Mouse (Mus musculus): Measurements from ENCODE around the gene Gm10681. TPM values are rescaled to one million over a fixed set of nuclear protein-coding genes. Genes with fewer than 3 reads are reported as not detected.
"Not testable (repeated sequence)": the region's sequence is repeated elsewhere in the genome, so short reads cannot be mapped to it uniquely, and the experiment has no call there.

The Gm10681 gene
- not detected in 2 replicates for total RNA-seq (2014; fragmentation: Nextera tagmentation)
- not detected in 2 replicates for total RNA-seq (2017)

DNA sequence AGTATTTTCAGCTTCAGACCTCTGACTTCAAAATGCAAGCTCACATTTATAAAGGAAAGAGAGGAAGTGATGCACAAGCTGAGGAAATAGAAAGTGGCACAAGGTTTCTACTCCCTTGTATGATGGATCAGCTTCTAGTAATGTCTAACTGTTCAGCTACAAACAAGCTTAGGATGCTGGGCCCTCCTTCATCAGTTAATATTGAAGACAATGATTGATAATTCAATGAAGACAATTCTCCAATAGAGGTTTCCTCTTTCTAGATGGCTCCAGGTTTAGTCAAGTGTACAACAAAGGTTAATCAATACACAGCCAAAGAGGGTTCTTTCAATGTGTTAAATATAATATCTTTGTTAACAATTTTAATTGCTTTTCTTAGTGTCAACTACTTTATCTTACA lies at the start of gene Gm10681:
Gene Gm10681 (minus strand): TSS at position 101 of the 400 bp plus-strand sequence.
- no peak for ATAC-seq (replicated peaks; ENCODE audit: low FRiP score, low TSS enrichment, poor library complexity, severe bottlenecking)

DNA sequence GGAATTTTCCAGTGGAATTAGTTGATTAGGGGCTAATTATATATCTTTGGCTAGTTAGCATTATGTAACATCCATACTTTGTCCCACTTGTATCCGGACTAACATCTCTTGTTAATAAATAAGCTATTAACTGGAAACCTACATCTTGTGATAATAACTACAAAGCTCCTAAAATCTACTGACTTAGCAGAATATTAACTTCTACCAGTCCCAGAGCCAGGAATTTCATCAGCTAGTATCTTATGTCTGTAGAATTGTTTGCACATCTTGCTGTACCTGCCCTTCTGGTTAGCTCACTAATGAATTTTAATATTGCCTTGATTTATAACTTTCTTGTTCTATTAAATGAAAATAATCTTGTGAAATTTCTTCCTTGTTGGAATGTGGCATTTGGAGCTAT lies 46.5 kb upstream of the Gm10681 start:
- no peak for ATAC-seq (replicated peaks; ENCODE audit: low FRiP score, low TSS enrichment, poor library complexity, severe bottlenecking)

DNA sequence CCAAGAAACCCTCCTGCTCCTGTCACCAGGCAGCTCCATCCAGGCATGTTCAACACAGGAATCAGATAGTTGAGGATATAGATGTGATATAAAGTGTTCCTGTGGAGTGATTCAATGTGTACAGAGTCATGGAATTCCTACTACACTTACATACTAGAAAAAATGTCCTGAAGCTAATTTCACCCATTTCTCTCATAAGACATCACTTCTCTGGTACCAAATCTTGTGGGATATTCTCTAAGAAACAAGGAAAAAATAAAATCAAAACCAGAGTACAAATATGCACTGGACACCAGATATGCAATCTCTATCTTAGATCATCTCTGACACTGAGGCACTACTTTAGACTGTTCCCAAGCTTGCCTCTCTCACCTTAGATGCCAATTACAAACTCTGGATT lies 41.5 kb upstream of the Gm10681 start, which contains the start of gene Hsd3b5:
Gene Hsd3b5 (minus strand): TSS at position 101 of the 400 bp plus-strand sequence.
- no peak for ATAC-seq (replicated peaks; ENCODE audit: low FRiP score, low TSS enrichment, poor library complexity, severe bottlenecking)

DNA sequence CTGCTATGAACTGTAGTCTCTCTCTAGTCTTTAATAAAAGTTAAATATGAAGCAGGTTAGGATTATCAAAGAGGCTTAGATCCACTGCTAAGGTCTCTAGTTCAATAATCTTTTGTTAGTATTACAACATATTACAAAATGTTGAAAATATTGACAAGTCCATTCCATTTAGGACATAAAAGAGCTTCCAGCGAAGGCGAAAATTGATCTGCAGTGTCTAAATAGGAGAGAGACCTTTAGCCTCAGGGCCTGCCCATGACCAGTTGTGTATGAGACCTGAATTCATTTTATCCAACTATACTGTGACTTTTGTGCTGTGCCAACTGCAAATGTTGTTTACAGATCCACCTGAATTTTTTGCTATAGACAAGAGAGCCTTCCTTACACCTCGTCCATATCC lies 41.0 kb upstream of the Gm10681 start:
- ATAC-seq (replicated peaks; ENCODE audit: low FRiP score, low TSS enrichment, poor library complexity, severe bottlenecking): no peak

DNA sequence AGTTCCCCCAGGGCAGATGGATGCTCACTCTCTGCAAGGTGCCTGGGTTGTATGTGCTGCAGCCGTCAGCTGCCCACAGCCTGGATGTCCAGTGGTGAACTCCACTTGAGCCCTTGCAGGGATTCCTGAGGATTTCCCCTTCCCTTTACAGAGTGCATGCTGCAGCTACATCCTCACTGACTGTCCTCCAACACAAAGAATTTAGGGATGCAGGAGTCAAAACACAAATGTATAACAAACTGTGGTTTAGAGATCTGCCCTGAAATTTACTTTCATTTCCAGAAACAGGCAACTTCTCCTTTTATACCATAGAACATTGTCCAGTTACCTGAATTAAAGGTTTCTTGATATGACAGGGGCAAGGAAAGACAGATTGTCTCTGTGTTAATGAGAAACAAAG lies 28.2 kb upstream of the Gm10681 start:
- not testable (repeated sequence) for ATAC-seq (replicated peaks; ENCODE audit: low FRiP score, low TSS enrichment, poor library complexity, severe bottlenecking)

DNA sequence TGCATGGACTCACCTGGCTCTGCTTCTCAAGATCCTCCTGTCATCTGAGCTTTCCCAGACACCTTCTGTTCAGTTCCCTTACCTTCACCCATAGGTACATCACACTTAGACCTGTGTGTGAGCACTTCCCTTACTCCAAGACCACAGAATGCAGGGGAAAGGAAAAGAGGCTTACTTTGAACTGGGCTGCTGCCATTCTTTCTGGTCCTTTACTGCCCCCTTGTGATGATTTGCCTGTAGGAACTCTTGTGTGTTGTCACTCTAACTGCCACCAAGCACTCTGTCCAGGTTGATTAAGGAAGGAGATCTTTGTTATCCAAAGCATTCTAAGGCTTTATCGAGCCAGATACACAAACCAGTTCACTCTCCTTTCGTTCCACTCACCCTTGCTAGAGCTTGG lies 27.6 kb upstream of the Gm10681 start:
- ATAC-seq (replicated peaks; ENCODE audit: low FRiP score, low TSS enrichment, poor library complexity, severe bottlenecking): peak; percentile 50; the same call in 1 of the 2 replicates

DNA sequence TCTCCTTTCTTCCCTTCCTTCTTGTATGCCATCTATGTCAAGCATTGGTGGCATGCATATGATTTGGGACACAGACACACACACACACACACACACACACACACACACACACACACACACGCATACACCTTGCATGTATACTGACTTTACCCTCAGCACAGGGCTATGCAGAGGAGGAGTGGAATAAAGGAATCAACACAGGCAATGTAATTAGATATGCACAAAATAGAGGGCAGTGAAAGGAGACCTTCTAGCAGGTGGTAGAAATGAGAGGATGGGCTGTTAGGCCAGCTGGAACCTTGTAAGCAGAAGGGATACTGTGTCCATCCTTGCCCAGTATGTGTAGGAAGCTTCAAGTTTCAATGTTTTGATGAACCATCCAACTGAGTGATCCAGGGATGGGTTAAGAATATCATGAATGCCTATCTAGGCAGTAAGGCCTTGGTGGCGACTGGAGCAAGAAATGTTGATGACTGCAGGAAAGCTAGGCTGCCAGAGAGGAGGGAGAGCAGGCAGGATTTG lies 25.9 kb upstream of the Gm10681 start:
- not testable (repeated sequence) for ATAC-seq (replicated peaks; ENCODE audit: low FRiP score, low TSS enrichment, poor library complexity, severe bottlenecking)

DNA sequence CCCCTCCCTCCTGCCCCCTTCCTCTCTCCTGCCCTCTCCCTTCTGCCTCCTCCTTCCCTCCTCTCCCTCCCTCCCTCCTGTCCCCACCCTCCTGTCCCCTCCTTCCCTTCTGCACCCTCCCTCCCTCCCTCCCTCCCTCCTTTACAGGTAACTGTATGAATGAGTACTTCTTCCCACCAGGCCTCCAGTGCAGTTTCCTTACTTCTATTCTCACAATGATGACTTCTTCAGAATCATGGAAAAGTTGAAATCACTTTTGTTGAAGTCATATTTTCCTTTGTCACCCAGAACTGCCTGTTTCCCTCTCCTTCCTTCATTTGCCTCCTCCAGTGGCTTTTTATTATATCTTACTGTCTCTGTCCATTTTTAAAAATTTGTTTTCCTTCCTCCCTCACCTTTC lies 25.4 kb upstream of the Gm10681 start:
- no peak for ATAC-seq (replicated peaks; ENCODE audit: low FRiP score, low TSS enrichment, poor library complexity, severe bottlenecking)

DNA sequence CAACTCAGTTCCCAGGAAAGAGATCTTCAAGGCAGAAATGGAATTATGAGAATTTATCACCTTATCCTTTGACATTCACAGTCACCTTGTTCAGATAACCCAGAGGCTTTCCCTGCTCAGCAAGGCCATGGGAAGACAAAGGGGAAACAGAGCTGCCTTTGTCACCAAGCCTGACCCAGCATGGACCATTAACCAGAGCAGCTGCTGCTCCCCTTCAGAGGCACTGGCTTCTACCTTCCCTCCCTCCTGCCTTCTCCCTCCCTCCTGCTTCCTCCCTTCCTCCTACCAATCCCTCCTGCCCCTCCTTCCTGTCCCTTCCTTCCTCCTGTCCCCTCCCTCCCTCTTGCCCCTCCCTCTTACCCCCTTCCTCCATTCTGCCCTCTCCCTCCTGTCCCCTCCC lies 24.9 kb upstream of the Gm10681 start:
- ATAC-seq (replicated peaks; ENCODE audit: low FRiP score, low TSS enrichment, poor library complexity, severe bottlenecking): not testable (repeated sequence)

DNA sequence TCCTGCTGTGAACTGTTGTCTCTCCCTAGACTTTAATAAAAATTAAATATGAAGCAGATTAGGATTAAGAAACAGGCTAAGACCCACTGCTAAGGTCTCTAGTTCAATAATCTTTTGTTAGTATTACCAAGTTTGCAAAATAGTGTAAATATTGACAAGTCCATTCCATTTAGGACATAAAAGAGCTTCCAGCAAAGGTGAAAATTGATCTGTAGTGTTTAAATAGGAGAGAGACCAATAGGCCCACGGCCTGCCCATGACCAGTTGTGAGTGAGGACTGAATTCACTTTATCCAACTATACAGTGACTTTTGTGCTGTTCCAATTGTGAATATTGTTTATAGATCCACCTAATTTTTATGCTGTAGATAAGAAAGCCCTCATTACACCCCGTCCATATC lies 886 bp downstream of the Gm10681 start:
- no peak for ATAC-seq (replicated peaks; ENCODE audit: low FRiP score, low TSS enrichment, poor library complexity, severe bottlenecking)

DNA sequence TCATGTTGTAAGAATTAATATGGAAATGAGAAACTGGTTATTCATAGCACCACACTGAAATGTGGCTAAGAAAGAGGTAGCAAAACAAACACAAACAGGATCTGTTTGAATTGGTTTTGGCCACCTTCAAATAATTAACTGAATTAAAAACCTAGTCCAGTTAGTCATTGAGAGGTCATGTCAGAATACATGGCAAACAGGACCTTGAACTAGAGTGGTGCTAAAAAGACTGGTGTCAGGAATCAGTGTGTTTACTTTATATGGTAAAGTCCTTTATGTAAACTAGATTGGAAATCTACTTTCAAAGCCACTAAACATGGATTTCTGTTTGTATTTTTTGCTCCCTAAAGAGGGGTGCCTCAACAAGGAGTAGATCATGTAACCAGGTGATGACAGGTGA lies 6.0 kb downstream of the Gm10681 start:
- not testable (repeated sequence) for ATAC-seq (replicated peaks; ENCODE audit: low FRiP score, low TSS enrichment, poor library complexity, severe bottlenecking)

DNA sequence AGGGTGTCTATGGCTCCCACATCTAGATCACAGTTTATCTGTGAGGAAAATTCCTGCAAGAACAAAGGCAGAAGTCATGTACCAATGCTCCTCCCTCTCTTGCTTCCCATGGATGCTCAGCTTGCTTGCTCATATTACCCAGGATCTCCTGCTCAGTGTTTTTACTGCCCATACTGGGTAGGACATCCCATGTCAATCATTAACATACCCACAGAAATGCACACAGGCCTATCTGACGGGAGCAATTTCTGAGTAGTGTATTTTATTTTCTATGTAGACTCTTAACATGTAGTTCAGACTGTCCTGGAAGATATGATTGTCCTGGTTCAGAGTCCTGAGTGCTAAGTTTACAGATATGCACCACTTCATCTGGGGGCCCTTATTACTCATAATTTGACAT lies 6.4 kb downstream of the Gm10681 start:
- ATAC-seq (replicated peaks; ENCODE audit: low FRiP score, low TSS enrichment, poor library complexity, severe bottlenecking): not testable (repeated sequence)

DNA sequence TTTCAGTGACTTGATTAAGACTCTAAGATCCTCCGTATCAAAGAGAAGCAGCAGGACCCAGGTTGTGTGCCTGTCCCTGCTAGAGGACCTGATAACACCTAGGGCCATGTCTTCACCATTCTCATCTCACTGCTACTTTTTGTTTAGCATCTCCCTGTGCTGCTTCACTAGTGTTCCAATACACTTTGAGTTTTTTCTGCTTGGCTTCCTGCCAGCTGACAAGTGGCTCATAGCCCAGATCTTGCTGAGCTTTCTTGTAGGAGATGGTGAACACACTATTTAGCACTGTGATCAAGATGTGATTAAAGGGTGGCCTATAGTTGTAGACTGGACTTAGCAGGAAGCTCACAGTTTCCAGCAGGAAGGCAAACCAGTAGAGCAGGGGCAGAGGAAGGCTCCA lies 7.6 kb downstream of the Gm10681 start:
- ATAC-seq (replicated peaks; ENCODE audit: low FRiP score, low TSS enrichment, poor library complexity, severe bottlenecking): not testable (repeated sequence)

DNA sequence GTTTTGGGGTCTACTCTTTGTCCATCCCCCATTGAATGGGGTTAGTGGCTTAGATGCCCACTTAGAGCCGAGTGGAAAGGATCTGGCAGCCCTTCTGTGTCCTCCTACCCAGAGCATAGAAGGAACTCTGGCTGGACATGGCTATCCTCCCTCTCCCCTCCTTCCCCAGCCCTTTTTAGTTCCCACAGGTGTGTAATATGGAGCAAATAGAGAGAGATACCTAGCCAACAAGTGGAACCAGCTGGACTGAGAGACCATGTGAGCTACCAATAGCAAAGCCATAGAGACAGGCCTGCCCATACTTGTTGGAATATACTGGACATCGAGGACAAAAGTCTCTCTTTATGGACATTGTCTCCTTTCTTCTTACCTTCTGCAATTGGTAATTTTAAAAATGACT lies 20.9 kb downstream of the Gm10681 start:
- not testable (repeated sequence) for ATAC-seq (replicated peaks; ENCODE audit: low FRiP score, low TSS enrichment, poor library complexity, severe bottlenecking)

DNA sequence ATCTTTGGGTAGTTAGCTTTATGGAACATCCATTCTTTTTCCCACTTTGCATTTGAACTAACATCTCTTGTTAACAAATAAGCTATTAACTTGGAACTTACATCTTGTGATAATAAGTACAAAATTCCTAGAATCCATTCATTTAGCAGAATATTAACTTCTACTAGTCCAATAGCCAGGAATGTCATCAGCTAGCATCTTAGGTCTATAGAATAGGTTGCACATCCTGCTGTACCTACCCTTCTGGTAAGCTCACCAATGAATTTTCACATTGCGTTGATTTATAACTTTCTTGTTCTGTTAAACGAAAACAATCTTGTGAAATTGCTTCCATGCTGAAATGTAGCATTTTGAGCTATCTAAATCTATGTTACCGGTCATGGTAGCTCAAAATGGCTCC lies 23.7 kb downstream of the Gm10681 start:
- ATAC-seq (replicated peaks; ENCODE audit: low FRiP score, low TSS enrichment, poor library complexity, severe bottlenecking): not testable (repeated sequence)

DNA sequence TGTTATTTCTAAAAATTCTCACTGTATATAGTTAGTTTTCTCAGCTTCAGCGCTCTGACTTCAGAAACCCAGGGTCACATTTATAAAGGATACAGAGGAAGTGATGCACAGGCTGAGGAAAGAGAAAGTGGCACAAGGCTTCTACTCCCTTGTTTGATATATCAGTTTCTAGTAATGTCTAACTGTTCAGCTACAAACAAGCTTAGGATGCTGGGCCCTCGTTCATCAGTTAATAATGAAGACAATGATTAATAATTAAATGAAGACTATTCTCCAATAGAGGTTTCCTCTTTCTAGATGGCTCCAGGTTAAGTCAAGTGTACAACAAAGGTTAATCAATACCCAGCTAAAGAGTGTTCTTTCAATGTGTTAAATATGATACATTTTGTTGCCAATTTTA lies 24.8 kb downstream of the Gm10681 start:
- not testable (repeated sequence) for ATAC-seq (replicated peaks; ENCODE audit: low FRiP score, low TSS enrichment, poor library complexity, severe bottlenecking)

DNA sequence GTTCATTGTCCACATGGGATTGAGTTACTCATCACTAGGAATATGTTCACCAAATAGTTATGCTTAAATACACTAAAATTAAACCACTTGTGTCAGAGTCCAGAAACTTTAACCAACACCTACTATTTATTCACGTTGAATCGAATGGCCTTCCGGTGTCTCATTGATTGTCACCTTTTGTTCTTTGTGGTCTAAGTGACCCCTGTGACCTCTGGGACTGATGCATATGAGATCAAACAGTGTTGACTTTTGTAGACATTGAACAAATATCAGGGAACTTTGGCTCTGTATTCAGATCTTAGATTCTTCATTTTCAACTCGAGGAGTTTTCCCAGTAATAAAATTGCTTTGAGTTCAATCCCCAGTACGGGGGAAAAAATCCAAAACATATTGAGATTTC lies 27.9 kb downstream of the Gm10681 start:
- ATAC-seq (replicated peaks; ENCODE audit: low FRiP score, low TSS enrichment, poor library complexity, severe bottlenecking): not testable (repeated sequence)

DNA sequence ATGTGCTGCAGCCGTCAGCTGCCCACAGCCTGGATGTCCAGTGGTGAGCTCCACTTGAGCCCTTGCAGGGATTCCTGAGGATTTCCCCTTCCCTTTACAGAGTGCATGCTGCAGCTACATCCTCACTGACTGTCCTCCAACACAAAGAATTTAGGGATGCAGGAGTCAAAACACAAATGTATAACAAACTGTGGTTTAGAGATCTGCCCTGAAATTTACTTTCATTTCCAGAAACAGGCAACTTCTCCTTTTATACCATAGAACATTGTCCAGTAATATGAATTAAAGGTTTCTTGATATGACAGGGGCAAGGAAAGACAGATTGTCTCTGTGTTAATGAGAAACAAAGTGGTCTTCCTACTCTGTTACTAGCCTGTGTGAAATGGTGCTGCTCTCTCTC lies 37.8 kb downstream of the Gm10681 start:
- ATAC-seq (replicated peaks; ENCODE audit: low FRiP score, low TSS enrichment, poor library complexity, severe bottlenecking): not testable (repeated sequence)

DNA sequence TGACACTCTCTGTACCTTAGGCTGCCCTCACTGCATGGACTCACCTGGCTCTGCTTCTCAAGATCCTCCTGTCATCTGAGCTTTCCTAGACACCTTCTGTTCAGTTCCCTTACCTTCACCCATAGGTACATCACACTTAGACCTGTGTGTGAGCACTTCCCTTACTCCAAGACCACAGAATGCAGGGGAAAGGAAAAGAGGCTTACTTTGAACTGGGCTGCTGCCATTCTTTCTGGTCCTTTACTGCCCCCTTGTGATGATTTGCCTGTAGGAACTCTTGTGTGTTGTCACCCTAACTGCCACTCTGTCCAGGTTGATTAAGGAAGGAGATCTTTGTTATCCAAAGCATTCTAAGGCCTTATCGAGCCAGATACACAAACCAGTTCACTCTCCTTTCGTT lies 38.4 kb downstream of the Gm10681 start:
- peak; percentile 80 for ATAC-seq (replicated peaks; ENCODE audit: low FRiP score, low TSS enrichment, poor library complexity, severe bottlenecking)

DNA sequence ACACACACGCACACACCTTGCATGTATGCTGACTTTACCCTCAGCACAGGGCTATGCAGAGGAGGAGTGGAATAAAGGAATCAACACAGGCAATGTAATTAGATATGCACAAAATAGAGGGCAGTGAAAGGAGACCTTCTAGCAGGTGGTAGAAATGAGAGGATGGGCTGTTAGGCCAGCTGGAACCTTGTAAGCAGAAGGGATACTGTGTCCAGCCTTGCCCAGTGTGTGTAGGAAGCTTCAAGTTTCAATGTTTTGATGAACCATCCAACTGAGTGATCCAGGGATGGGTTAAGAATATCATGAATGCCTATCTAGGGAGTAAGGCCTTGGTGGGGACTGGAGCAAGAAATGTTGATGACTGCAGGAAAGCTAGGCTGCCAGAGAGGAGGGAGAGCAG lies 40.1 kb downstream of the Gm10681 start:
- not testable (repeated sequence) for ATAC-seq (replicated peaks; ENCODE audit: low FRiP score, low TSS enrichment, poor library complexity, severe bottlenecking)

DNA sequence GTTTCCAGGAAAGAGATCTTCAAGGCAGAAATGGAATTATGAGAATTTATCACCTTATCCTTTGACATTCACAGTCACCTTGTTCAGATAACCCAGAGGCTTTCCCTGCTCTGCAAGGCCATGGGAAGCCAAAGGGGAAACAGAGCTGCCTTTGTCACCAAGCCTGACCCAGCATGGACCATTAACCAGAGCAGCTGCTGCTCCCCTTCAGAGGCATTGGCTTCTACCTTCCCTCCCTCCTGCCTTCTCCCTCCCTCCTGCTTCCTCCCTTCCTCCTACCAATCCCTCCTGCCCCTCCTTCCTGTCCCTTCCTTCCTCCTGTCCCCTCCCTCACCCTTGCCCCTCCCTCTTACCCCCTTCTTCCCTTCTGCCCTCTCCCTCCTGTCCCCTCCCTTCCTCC lies 41.0 kb downstream of the Gm10681 start:
- ATAC-seq (replicated peaks; ENCODE audit: low FRiP score, low TSS enrichment, poor library complexity, severe bottlenecking): not testable (repeated sequence)

DNA sequence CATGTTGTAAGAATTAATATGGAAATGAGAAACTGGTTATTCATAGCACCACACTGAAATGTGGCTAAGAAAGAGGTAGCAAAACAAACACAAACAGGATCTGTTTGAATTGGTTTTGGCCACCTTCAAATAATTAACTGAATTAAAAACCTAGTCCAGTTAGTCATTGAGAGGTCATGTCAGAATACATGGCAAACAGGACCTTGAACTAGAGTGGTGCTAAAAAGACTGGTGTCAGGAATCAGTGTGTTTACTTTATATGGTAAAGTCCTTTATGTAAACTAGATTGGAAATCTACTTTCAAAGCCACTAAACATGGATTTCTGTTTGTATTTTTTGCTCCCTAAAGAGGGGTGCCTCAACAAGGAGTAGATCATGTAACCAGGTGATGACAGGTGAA lies 63.6 kb downstream of the Gm10681 start:
- ATAC-seq (replicated peaks; ENCODE audit: low FRiP score, low TSS enrichment, poor library complexity, severe bottlenecking): not testable (repeated sequence)

Measured in megakaryocyte-erythroid progenitor cell, adult 5-6 weeks (primary cell).